Comparison of ENCODE assay signal across 24 mouse cellular contexts in the genomic region with DNA sequence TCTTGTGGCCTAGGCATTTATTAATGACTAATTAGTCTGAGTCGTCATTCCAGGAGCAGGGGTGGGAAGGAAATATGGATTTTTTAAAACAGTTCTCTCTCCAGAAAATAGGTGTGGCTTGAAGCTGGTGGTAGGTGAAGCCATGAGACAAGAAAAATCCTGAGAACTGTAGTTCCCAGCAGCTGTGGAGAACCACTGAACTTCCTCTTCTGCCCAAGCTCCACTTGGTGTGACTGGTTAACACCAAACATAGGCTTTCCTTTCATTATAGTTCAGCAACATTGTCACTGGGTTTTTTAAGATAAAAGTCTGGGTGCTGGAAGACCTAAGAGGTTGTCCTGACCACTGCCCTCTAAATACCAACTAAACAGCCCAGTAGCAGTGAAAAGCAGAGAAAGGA. TPM values are rescaled to one million over a fixed set of nuclear protein-coding genes. Genes with fewer than 3 reads are reported as not detected.
DNase-seq lines count a peak whose midpoint lies in the region; ATAC-seq and TF ChIP-seq lines count a peak whose summit lies in the region.
"Had no signal": no experiment of that assay in that cellular context is flagged by ENCODE, and none has a peak within 500 bp of the region (broad histone marks: within the 10 kb centered on the region; RNA-seq: fewer than 3 reads in every experiment).

No protein-coding gene starts in this region.

- peaks cover 24% of the 10 kb centered on the region for H3K4me1 ChIP-seq in midbrain, embryonic 11.5 days (ENCODE audit: control insufficient read depth, insufficient read depth, low read length)
- peaks cover 13% of the 10 kb centered on the region for H3K4me1 ChIP-seq in midbrain, embryonic 14.5 days (ENCODE audit: control insufficient read depth, insufficient read depth, low read length)
- peaks cover 2% of the 10 kb centered on the region for H3K4me1 ChIP-seq in heart, adult 2 months (ENCODE audit: control insufficient read depth, insufficient read depth, low read length)

- no peaks in the 10 kb centered on the region for H3K79me2 ChIP-seq in heart, adult 2 months (replicated peaks; ENCODE audit: control insufficient read depth, insufficient read depth, low read length)

- no peak overlapping the region for H3K27ac ChIP-seq in midbrain, embryonic 11.5 days (ENCODE audit: low read depth, low read length)
- H3K27ac ChIP-seq in midbrain, embryonic 14.5 days (replicated peaks; ENCODE audit: low read depth, low read length) = no peak overlapping the region
- no peak overlapping the region for H3K27ac ChIP-seq in heart, adult 2 months
- H3K27ac ChIP-seq: embryonic facial prominence, embryonic 12.5 days; forebrain, embryonic 13.5 days; forebrain, embryonic 15.5 days had no signal

- no peak for TF ChIP-seq POLR2A in heart, adult 2 months (IDR thresholded peaks at IDR 0.05; ENCODE audit: insufficient read depth, low read depth, low read length)

- H3K9me3 ChIP-seq in midbrain, embryonic 11.5 days (ENCODE audit: control insufficient read depth, low read length) = no peaks in the 10 kb centered on the region
- H3K9me3 ChIP-seq in midbrain, embryonic 14.5 days (ENCODE audit: control insufficient read depth, low read length) = no peaks in the 10 kb centered on the region
- H3K9me3 ChIP-seq: embryonic facial prominence, embryonic 12.5 days; forebrain, embryonic 13.5 days; forebrain, embryonic 15.5 days had no signal

- 0 out of 2 replicates have a peak, but pooled peaks cover 2% of the 10 kb centered on the region for H3K27me3 ChIP-seq in midbrain, embryonic 11.5 days (ENCODE audit: control insufficient read depth, insufficient read depth, low read length)
- H3K27me3 ChIP-seq in midbrain, embryonic 14.5 days (ENCODE audit: control insufficient read depth, insufficient read depth, low read length) = no peaks in the 10 kb centered on the region
- no peaks in the 10 kb centered on the region for H3K27me3 ChIP-seq in heart, adult 2 months (ENCODE audit: control insufficient read depth, insufficient read depth, low read length)
- H3K27me3 ChIP-seq: CH12.LX; embryonic facial prominence, embryonic 12.5 days; forebrain, embryonic 13.5 days; forebrain, embryonic 15.5 days had no signal

- no peak overlapping the region for H3K9ac ChIP-seq in midbrain, embryonic 11.5 days (ENCODE audit: low read length)
- no peak overlapping the region for H3K9ac ChIP-seq in midbrain, embryonic 14.5 days (replicated peaks; ENCODE audit: low read length)
- H3K9ac ChIP-seq in heart, adult 2 months (ENCODE audit: low read depth, low read length) = no peak overlapping the region
- H3K9ac ChIP-seq: embryonic facial prominence, embryonic 12.5 days; forebrain, embryonic 13.5 days; forebrain, embryonic 15.5 days; forebrain, postnatal 0 days had no signal

- no peak overlapping the region for H3K4me3 ChIP-seq in midbrain, embryonic 11.5 days (ENCODE audit: low read depth, low read length)
- H3K4me3 ChIP-seq in midbrain, embryonic 14.5 days (replicated peaks; ENCODE audit: low read depth, low read length) = no peak overlapping the region
- no peak overlapping the region for H3K4me3 ChIP-seq in heart, adult 2 months
- H3K4me3 ChIP-seq: embryonic facial prominence, embryonic 12.5 days; forebrain, embryonic 13.5 days; forebrain, embryonic 15.5 days had no signal

- DNase-seq in midbrain, embryonic 11.5 days (ENCODE audit: low spot score, missing footprints) = peak; percentile 73
- DNase-seq in midbrain, embryonic 14.5 days = no peak
- no peak for DNase-seq in gastrocnemius, postnatal 36 days
- DNase-seq in heart, adult 2 months = no peak
- DNase-seq: adrenal gland, adult 8-10 months; adrenal gland, postnatal 14 days; adrenal gland, postnatal 36 days; B cell, adult 2 months; cerebellum, adult 11-12 months; cerebellum, adult 2 months; cerebellum, adult 9-10 months; cerebellum, postnatal 10 days; embryo, embryonic 11 days; forebrain, postnatal 0 days had no signal

- WGBS in midbrain, embryonic 11.5 days = 38% methylated on average over 1 of the region's 1 CpGs
- WGBS in midbrain, embryonic 14.5 days = 64% methylated on average over 1 of the region's 1 CpGs
- 44% methylated on average over 1 of the region's 1 CpGs for WGBS in heart, adult 2 months

- H3K36me3 ChIP-seq in midbrain, embryonic 11.5 days (ENCODE audit: control insufficient read depth, insufficient read depth, low read length) = no peaks in the 10 kb centered on the region
- H3K36me3 ChIP-seq in midbrain, embryonic 14.5 days (ENCODE audit: control insufficient read depth, insufficient read depth, low read length) = no peaks in the 10 kb centered on the region
- H3K36me3 ChIP-seq in heart, adult 2 months (ENCODE audit: control insufficient read depth, insufficient read depth, low read length) = no peaks in the 10 kb centered on the region
- H3K36me3 ChIP-seq: embryonic facial prominence, embryonic 12.5 days; forebrain, embryonic 15.5 days; G1E had no signal

- intact Hi-C loops in gastrocnemius, postnatal 36 days (cut with DNase I) = no loop called here
- intact Hi-C loops in heart, adult 2 months (cut with DNase I) = no loop called here

- ATAC-seq in midbrain, embryonic 11.5 days (ENCODE audit: low FRiP score) = no peak
- no peak for ATAC-seq in midbrain, embryonic 14.5 days (ENCODE audit: low FRiP score, low TSS enrichment)
- peak; percentile 73 for ATAC-seq in common myeloid progenitor, adult 5-6 weeks (replicated peaks; ENCODE audit: low read depth, poor library complexity, severe bottlenecking)
- ATAC-seq: activated CD4-positive, CD25-positive, alpha-beta regulatory T cell, adult 4 months; CD4-positive, CD25-positive, alpha-beta regulatory T cell, adult 4 months; forebrain, embryonic 13.5 days; forebrain, embryonic 15.5 days; forebrain, postnatal 0 days; Patski had no signal

- no peak overlapping the region for H3K4me2 ChIP-seq in midbrain, embryonic 11.5 days
- H3K4me2 ChIP-seq in midbrain, embryonic 14.5 days (ENCODE audit: low read length) = no peak overlapping the region
- H3K4me2 ChIP-seq: embryonic facial prominence, embryonic 12.5 days; forebrain, embryonic 13.5 days; forebrain, embryonic 15.5 days had no signal

- TF ChIP-seq CTCF in heart, adult 2 months (IDR thresholded peaks at IDR 0.05) = no peak

- no peak for TF ChIP-seq EP300 in heart, adult 2 months (IDR thresholded peaks at IDR 0.05; ENCODE audit: insufficient read depth, low read depth, low read length)

RNA-seq across cellular contexts. Expression of gene Hrh2, which starts 31.4 kb away (rescaled TPM):
- polyA plus RNA-seq in midbrain, embryonic 11.5 days (2014; fragmentation: Nextera tagmentation; extraction: Ambion mirVana) = 0.07 TPM in 1 of 2 replicates, not detected in the other
- 0.63 and 0.78 TPM in 2 replicates for polyA plus RNA-seq in midbrain, embryonic 14.5 days (2014; fragmentation: Nextera tagmentation; extraction: Ambion mirVana)
- 3.8 and 4.3 TPM in 2 replicates for total RNA-seq in common myeloid progenitor, adult 5-6 weeks (2017)
- total RNA-seq in gastrocnemius, postnatal 36 days (2021) = under 1 TPM in 1 of 2 experiments, not detected in 1; 0.10 TPM
- total RNA-seq in heart, adult 2 months (2021) = under 1 TPM; 0.23 to 0.34 TPM
- 0.68 and 1.3 TPM in 2 replicates for polyA plus RNA-seq in heart, adult 2 months (2012; rRNA removed)
- polyA plus RNA-seq: forebrain, embryonic 11.5 days; G1E; Patski had no signal
